Mouse (Mus musculus) forebrain, embryonic 15.5 days (tissue): ENCODE measurements at regions not wholly inside any gene's neighbourhood (a gene's known extent, or its start where the extent isn't known, plus 50 kb on each side); places are given as distances from the start of the nearest gene placed in this dataset.

Source experiments
- ATAC-seq: fragments of 200-750 bp; cut with Nextera tagmentation; replicated peaks from 2 replicates; pipeline ENCODE4 v1.8.0; 2017; ENCODE audit warnings: mild to moderate bottlenecking, moderate TSS enrichment, moderate library complexity
- H3K27ac ChIP-seq: fragments of 300-500 bp; sonication (generic); replicated peaks from 2 replicates; pipeline ENCODE4 v1.5.1; 2015; ENCODE audit warnings: mild to moderate bottlenecking, inconsistent platforms
- H3K27me3 ChIP-seq: fragments of 300-500 bp; sonication (generic); 2 replicates; pipeline ENCODE4 v1.6.1; 2015; ENCODE audit warnings: inconsistent platforms
- H3K36me3 ChIP-seq: fragments of 300-500 bp; sonication (generic); 2 replicates; pipeline ENCODE4 v1.6.1; 2015; ENCODE audit warnings: mild to moderate bottlenecking, inconsistent platforms
- H3K4me1 ChIP-seq: fragments of 300-500 bp; sonication (generic); 2 replicates; pipeline ENCODE4 v1.6.1; 2015; ENCODE audit warnings: inconsistent platforms
- H3K4me2 ChIP-seq: fragments of 300-500 bp; sonication (generic); replicated peaks from 2 replicates; pipeline ENCODE4 v1.6.1; 2015; ENCODE audit warnings: mild to moderate bottlenecking, inconsistent platforms
- H3K4me3 ChIP-seq: fragments of 300-500 bp; sonication (generic); 2 replicates; pipeline ENCODE4 v1.5.1; 2015; ENCODE audit warnings: mild to moderate bottlenecking, inconsistent platforms
- H3K9ac ChIP-seq: fragments of 300-500 bp; sonication (generic); replicated peaks from 2 replicates; pipeline ENCODE4 v1.6.1; 2015; ENCODE audit warnings: mild to moderate bottlenecking, inconsistent platforms
- H3K9me3 ChIP-seq: fragments of 300-500 bp; sonication (generic); 2 replicates; pipeline ENCODE4 v1.6.1; 2016; ENCODE audit warnings: inconsistent platforms
- WGBS: fragments of 180-500 bp; shearing (Covaris S2); methylation state at CpG from one replicate; pipeline ENCODE4 v1.1.7; 2015; ENCODE audit warnings: mixed read lengths; 5-methylcytosine and 5-hydroxymethylcytosine counted together

DNA sequence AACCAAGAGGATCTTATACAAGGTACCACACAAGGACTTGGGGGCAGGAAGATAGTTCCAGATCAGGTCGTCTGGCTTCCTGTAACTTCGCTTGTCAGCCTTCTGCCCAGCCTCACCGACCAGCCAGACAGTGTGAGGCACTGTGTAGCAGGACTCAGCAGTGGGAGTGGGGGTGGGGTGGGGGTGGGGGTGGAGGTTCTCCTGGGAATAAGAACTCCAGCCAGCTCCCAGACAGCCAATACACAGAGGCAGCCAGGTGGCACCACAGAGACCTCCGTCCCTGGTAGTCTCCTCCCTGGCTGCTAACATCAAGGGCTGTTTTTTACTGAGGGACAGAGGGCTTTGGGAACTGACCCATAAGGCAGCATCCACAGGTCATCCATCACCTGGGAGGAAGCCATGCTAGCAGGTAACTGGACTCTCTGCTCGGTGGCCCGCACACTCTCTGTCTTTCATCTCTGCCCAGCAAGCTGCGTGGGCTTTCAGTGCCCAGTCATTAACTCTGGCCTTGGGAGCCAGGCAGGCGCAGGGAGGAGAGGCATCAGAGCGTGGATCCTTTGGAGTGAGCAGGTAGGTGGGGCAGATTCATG, 60.3 kb upstream of the Wnt4 start:
- Histone ChIP-seq H3K9ac (no peak overlapping the region), H3K27me3 (no peaks in the 10 kb centered on the region), H3K9me3 (no peaks in the 10 kb centered on the region), H3K4me3 (no peak overlapping the region), H3K4me2 (no peak overlapping the region), H3K27ac (no peak overlapping the region), H3K4me1 (no peaks in the 10 kb centered on the region), H3K36me3 (no peaks in the 10 kb centered on the region)
- no peak for ATAC-seq
- WGBS: 80% methylated on average over 9 of the region's 9 CpGs

DNA sequence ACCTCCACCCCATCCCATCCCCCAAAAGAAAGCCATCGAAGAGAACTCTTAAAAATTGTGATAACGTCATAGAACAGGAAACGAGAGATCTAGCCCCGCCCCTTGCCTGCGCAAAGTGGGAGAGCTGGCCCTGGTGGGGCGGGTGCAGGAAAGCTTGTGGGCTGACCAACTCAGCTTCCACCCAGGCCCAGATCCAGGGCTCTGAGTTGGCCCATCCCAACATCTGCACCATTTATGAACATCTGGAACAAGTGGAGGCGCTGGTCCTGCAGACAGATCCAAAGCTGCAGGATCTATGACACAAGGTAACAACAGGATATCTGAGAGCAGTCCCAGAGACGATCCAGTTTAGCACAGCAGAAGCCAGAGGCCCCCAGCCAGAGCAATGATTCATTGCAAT, 62.7 kb upstream of the Wnt4 start:
- H3K4me3 ChIP-seq: no peak overlapping the region
- no peak overlapping the region for H3K27ac ChIP-seq
- H3K4me2 ChIP-seq: no peak overlapping the region
- no peaks in the 10 kb centered on the region for H3K4me1 ChIP-seq
- no peak for ATAC-seq
- H3K9me3 ChIP-seq: no peaks in the 10 kb centered on the region
- no peaks in the 10 kb centered on the region for H3K36me3 ChIP-seq
- H3K27me3 ChIP-seq: no peaks in the 10 kb centered on the region
- 85% methylated on average over 8 of the region's 8 CpGs for WGBS
- H3K9ac ChIP-seq: no peak overlapping the region

DNA sequence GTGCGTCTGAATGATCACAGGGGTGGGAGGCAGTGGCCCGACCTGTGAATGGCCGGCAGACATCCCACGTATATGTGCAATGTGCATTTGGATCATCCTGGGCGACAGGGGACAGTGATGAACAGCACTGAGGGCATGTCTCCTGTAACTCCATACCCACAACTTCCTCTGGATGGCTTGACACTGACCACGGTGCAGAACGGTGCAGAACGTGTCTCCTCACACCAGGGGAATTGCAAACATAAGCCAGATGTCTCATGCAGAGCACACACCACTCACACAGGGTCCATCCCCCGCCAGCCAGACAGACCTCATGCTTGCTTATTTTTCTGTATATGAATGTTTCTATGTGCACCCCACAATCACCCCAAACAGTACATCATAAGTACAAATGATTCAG, 64.4 kb upstream of the Wnt4 start:
- WGBS: 86% methylated on average over 9 of the region's 9 CpGs
- no peaks in the 10 kb centered on the region for H3K36me3 ChIP-seq
- no peaks in the 10 kb centered on the region for H3K27me3 ChIP-seq
- H3K27ac ChIP-seq: no peak overlapping the region
- no peak for ATAC-seq
- no peaks in the 10 kb centered on the region for H3K4me1 ChIP-seq
- H3K4me2 ChIP-seq: no peak overlapping the region
- no peaks in the 10 kb centered on the region for H3K9me3 ChIP-seq
- no peak overlapping the region for H3K9ac ChIP-seq
- H3K4me3 ChIP-seq: no peak overlapping the region

DNA sequence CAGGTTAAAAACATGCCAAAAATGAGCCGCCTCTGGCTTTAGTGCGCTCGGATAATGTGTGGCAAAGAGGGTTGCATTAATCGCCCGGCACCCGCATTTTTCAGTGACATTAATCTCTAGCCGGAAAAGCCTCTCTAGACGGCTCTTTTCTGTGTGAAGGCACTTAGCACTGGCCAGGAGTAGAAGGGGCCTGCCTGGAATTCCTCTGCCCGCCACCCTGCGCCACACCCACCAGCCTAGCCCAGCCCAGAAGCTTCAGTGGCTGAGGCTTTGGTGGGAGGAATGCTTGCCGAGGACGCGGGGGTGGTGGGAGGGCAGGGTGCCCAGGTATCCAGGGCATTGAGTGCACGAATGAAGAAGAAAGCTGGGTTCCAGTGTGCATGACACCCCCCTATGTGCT, 65.2 kb upstream of the Wnt4 start:
- no peak overlapping the region for H3K9ac ChIP-seq
- H3K9me3 ChIP-seq: no peaks in the 10 kb centered on the region
- H3K4me3 ChIP-seq: no peak overlapping the region
- no peak overlapping the region for H3K27ac ChIP-seq
- H3K36me3 ChIP-seq: no peaks in the 10 kb centered on the region
- no peak overlapping the region for H3K4me2 ChIP-seq
- ATAC-seq: no peak
- no peaks in the 10 kb centered on the region for H3K4me1 ChIP-seq
- no peaks in the 10 kb centered on the region for H3K27me3 ChIP-seq
- 36% methylated on average over 14 of the region's 14 CpGs for WGBS

DNA sequence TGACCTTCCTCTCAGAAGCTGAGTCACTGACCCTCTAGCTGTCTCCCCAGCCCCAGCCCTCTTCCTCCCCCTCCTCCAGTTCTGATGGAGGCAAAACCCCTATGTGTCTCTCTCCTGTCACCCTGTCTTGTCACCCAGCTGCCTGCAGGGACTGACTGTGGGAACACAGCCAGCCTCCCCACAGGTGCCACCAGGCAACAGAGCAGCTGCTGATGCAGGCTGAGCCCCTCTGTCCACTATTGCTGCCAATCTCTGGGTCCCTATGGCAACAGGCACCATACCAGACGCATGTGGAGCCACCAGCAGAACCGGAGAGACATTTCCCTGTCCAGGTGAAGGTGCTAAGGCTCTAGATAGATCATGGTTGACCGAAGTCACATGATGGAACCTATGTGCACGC, 66.0 kb upstream of the Wnt4 start:
- H3K36me3 ChIP-seq: no peaks in the 10 kb centered on the region
- 78% methylated on average over 4 of the region's 4 CpGs for WGBS

DNA sequence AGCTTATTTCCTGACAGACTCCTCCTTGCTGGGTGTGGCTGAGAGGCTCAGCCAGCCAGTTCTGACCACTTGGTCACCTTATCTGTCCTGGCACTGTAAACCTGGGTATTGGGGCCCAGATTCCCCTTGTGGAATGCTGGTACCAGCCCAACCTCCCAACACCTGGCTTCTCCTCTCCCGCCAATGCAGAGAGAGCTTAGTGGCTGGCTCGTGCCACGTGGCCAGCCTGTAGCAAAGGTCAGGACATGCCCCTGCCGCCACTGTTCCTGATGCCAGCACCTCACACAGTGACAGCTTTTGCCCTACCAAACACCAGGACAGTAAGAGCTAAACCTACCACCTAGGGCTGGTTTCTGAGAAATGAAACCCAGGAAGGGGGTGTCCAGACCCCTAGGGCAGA, 66.8 kb upstream of the Wnt4 start:
- Histone ChIP-seq H3K36me3 (no peaks in the 10 kb centered on the region), H3K4me2 (no peak overlapping the region), H3K9me3 (no peaks in the 10 kb centered on the region), H3K9ac (no peak overlapping the region), H3K4me1 (no peaks in the 10 kb centered on the region), H3K27me3 (no peaks in the 10 kb centered on the region), H3K4me3 (no peak overlapping the region), H3K27ac (no peak overlapping the region)
- no peak for ATAC-seq
- WGBS: 86% methylated on average over 4 of the region's 4 CpGs

More for the DNA sequence above, 66.0 kb upstream of the Wnt4 start:
- Histone ChIP-seq H3K4me3 (no peak overlapping the region), H3K4me1 (no peaks in the 10 kb centered on the region), H3K4me2 (no peak overlapping the region), H3K27ac (no peak overlapping the region), H3K27me3 (no peaks in the 10 kb centered on the region), H3K9me3 (no peaks in the 10 kb centered on the region), H3K9ac (no peak overlapping the region)
- no peak for ATAC-seq

DNA sequence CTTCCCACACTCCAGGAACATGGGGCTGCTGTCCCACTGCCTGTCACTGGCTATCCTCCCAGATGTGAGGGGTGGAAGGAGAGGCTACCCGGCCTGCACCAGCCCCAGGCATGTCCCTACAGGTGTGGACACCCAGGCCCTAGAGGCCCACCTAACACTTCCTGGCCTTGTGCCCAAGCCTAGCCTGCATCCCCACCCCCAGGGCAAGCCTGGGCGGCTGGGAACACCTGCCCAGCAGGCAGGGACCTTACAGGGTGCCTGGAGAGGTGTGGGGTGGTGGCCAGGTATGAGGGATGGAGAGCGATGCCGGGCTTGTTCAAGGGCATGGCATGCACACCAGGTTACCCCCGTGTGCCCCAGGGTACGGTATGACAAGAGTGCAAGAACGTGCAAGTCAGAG, 76.3 kb upstream of the Wnt4 start:
- no peaks in the 10 kb centered on the region for H3K36me3 ChIP-seq
- H3K27ac ChIP-seq: no peak overlapping the region
- WGBS: 74% methylated on average over 7 of the region's 7 CpGs
- no peak overlapping the region for H3K4me3 ChIP-seq
- peaks cover 6% of the 10 kb centered on the region; the same call in 1 of the 2 replicates for H3K4me1 ChIP-seq
- 0 out of 2 replicates have a peak, but pooled peaks cover 2% of the 10 kb centered on the region for H3K27me3 ChIP-seq
- no peak overlapping the region for H3K4me2 ChIP-seq
- ATAC-seq: no peak
- no peaks in the 10 kb centered on the region for H3K9me3 ChIP-seq
- H3K9ac ChIP-seq: no peak overlapping the region

DNA sequence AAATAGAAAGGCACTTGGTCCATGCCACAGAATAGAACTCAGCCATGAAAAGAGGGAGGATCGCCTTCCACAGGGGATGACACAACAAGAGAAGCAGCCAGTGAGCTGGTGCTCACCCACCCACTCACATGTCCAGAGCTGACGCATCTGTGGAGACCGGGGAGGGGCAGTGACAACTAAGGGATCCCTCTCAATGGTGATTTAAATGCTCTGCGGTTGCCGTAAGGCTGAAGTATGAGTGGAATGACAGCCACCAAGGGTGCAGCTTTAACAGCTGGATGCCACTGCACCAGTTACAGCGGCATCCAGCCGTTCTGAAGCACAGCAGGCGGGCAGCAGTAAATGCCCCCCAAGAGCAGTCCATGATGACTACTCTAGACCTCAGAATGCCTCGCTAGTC, 76.9 kb upstream of the Wnt4 start:
- WGBS: 51% methylated on average over 9 of the region's 9 CpGs
- Histone ChIP-seq H3K27me3 (0 out of 2 replicates have a peak, but pooled peaks cover 2% of the 10 kb centered on the region), H3K36me3 (no peaks in the 10 kb centered on the region), H3K9ac (no peak overlapping the region), H3K4me3 (no peak overlapping the region), H3K4me2 (no peak overlapping the region), H3K4me1 (peaks cover 6% of the 10 kb centered on the region; the same call in 1 of the 2 replicates), H3K27ac (no peak overlapping the region), H3K9me3 (no peaks in the 10 kb centered on the region)
- no peak for ATAC-seq

DNA sequence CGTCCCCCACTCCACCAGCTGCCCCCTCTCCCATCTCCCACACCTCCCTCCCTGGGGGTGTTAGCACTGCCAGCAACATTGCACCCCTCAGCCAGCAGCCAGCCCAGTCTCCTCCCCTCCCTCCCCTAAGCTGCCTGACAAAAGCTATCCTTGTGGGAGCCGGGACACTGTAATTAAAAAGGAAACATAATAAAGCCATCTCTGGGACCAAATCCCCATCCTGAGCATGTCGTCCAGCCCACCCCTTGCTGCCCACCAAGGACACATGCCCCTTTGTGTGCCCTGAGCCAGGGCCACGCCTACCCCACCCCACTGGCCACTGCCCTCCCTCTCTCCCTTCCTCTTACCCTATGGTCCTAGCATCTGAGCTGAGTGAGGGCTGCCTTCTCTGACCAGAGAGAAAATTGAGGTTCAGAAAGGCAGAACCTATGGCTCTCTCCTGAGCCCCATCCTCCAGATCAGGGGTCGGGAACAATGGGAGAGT, 80.8 kb upstream of the Wnt4 start:
- ATAC-seq: no peak
- Histone ChIP-seq H3K4me2 (no peak overlapping the region), H3K27me3 (0 out of 2 replicates have a peak, but pooled peaks cover 2% of the 10 kb centered on the region), H3K9me3 (no peaks in the 10 kb centered on the region), H3K27ac (no peak overlapping the region), H3K4me1 (peaks cover 6% of the 10 kb centered on the region; the same call in 1 of the 2 replicates), H3K4me3 (no peak overlapping the region), H3K36me3 (no peaks in the 10 kb centered on the region), H3K9ac (no peak overlapping the region)
- 24% methylated on average over 5 of the region's 5 CpGs for WGBS

DNA sequence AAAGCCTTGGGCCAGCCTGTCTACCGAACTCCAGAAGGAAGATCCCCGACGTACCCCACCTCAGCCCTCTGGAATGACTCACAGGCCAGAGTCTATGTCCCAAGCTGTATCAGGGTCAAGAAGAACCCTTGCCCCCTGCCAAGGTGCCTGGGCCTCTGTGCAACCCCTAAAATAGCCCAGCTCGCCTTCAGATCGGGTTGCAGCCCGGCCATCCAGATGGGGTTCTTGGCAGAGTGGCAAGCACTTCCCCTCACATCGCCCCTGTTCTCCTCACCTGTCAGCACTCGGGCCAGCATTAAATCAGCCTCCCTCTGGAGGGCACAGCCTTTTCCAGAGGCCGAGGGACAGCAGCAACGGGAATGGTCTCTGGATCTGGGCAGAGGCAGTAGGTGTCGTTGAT, 83.2 kb upstream of the Wnt4 start:
- H3K9me3 ChIP-seq: no peaks in the 10 kb centered on the region
- no peaks in the 10 kb centered on the region for H3K36me3 ChIP-seq
- no peaks in the 10 kb centered on the region for H3K27me3 ChIP-seq
- no peak overlapping the region for H3K9ac ChIP-seq
- no peak overlapping the region for H3K4me3 ChIP-seq
- no peak overlapping the region for H3K4me2 ChIP-seq
- WGBS: 88% methylated on average over 11 of the region's 11 CpGs
- no peak for ATAC-seq
- H3K27ac ChIP-seq: no peak overlapping the region
- peaks cover 6% of the 10 kb centered on the region; the same call in 1 of the 2 replicates for H3K4me1 ChIP-seq

DNA sequence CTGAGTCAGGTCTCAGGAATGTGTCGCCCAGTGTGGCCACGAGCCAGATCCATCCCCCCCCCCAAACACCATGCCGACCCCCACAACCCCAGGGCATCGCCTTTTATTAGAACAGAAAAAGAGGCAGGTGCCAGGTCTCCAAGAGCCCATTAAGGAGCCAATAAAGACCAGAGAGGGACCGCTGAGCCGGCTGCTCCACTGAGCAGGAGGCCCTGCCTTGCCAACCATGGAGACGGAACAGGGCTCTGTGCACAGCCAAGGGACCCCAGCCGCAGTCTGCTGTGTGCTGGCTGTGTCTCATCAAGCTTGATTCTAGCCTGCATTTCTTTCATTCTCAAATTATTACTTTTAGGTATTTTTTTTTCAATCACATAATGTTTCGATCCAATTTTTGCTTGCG, 86.7 kb upstream of the Wnt4 start:
- Histone ChIP-seq H3K36me3 (no peaks in the 10 kb centered on the region), H3K4me1 (no peaks in the 10 kb centered on the region), H3K9ac (no peak overlapping the region)

DNA sequence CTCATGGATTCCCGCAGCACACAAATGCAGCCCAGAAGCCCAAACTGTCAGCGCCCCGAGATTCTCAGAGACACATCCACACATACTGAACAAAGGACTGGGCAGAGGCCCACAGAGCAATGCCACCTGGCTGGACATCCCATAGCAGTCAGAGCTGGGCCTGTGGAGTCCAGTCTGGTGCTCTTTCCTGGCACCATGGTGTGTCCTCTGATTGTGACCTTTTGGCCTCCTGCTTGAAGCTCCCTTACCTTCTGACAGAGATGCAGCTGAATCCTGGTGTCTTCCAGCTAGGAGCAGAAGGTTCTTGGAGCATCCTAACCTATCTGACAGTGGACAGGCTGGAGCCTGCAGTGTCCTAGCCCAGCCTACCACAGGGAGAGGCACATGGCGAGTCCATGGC, 87.5 kb upstream of the Wnt4 start:
- WGBS: 96% methylated on average over 4 of the region's 4 CpGs

More for the DNA sequence above, 86.7 kb upstream of the Wnt4 start:
- ATAC-seq: no peak
- H3K4me2 ChIP-seq: no peak overlapping the region
- WGBS: 60% methylated on average over 10 of the region's 10 CpGs
- H3K27ac ChIP-seq: no peak overlapping the region
- H3K4me3 ChIP-seq: no peak overlapping the region
- H3K9me3 ChIP-seq: no peaks in the 10 kb centered on the region
- no peaks in the 10 kb centered on the region for H3K27me3 ChIP-seq

DNA sequence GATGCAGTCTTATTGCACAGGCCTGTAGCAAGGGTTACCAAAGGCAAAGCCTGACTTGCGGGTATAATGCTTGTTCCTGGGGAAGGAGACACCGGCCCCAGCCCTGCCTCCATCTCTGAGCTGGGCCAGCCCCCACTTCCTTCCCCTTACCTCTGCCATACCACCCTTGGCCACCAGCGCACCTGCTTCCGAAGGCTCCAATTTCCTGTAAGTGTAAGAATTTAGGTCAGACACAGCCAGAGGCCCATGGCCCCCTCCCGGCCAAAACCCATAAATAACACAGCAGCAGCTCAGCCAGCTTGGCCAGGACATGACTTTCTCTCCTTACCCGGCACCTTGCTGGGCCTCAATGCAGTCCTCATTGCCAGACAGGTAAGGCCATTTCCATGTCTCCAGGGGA, 88.2 kb upstream of the Wnt4 start:
- H3K9ac ChIP-seq: no peak overlapping the region
- WGBS: 75% methylated on average over 6 of the region's 6 CpGs
- no peak for ATAC-seq
- H3K9me3 ChIP-seq: no peaks in the 10 kb centered on the region
- H3K4me3 ChIP-seq: no peak overlapping the region
- H3K27me3 ChIP-seq: no peaks in the 10 kb centered on the region
- no peaks in the 10 kb centered on the region for H3K36me3 ChIP-seq
- no peak overlapping the region for H3K4me2 ChIP-seq
- no peak overlapping the region for H3K27ac ChIP-seq
- H3K4me1 ChIP-seq: no peaks in the 10 kb centered on the region

More for the DNA sequence above, 87.5 kb upstream of the Wnt4 start:
- H3K36me3 ChIP-seq: no peaks in the 10 kb centered on the region
- H3K27ac ChIP-seq: no peak overlapping the region
- no peak overlapping the region for H3K4me3 ChIP-seq
- no peak overlapping the region for H3K9ac ChIP-seq
- H3K4me1 ChIP-seq: no peaks in the 10 kb centered on the region
- H3K27me3 ChIP-seq: no peaks in the 10 kb centered on the region
- no peak for ATAC-seq
- no peak overlapping the region for H3K4me2 ChIP-seq
- no peaks in the 10 kb centered on the region for H3K9me3 ChIP-seq
